Mouse (Mus musculus) midbrain, postnatal 0 days (tissue): ENCODE measurements around the gene Zfp148. TPM values are rescaled to one million over a fixed set of nuclear protein-coding genes. Genes with fewer than 3 reads are reported as not detected.

Source experiments
- ATAC-seq: fragments of 200-750 bp; cut with Nextera tagmentation; 2 replicates; pipeline ENCODE4 v1.8.0; 2017; ENCODE audit warnings: moderate number of reproducible peaks, mild to moderate bottlenecking, moderate TSS enrichment, moderate library complexity; ENCODE audit not compliant: low FRiP score
- DNase-seq: peaks from one replicate; pipeline ENCODE4 v3.0.0-alpha.2; 2015; ENCODE audit warnings: low spot score
- H3K27ac ChIP-seq: fragments of 300-500 bp; sonication (generic); 2 replicates; pipeline ENCODE4 v1.5.1; 2014; ENCODE audit warnings: low read depth, mild to moderate bottlenecking, low read length, mixed read lengths
- H3K27me3 ChIP-seq: fragments of 300-500 bp; sonication (generic); 2 replicates; pipeline ENCODE4 v1.6.1; 2014; ENCODE audit warnings: low read length, control low read depth, mixed read lengths; ENCODE audit not compliant: insufficient read depth
- H3K36me3 ChIP-seq: fragments of 300-500 bp; sonication (generic); 2 replicates; pipeline ENCODE4 v1.6.1; 2014; ENCODE audit warnings: low read length, control low read depth, mixed read lengths; ENCODE audit not compliant: insufficient read depth
- H3K4me1 ChIP-seq: fragments of 300-500 bp; sonication (generic); 2 replicates; pipeline ENCODE4 v1.6.1; 2014; ENCODE audit warnings: mild to moderate bottlenecking, control low read depth, antibody characterized with exemption, low read length, mixed read lengths; ENCODE audit not compliant: insufficient read depth
- H3K4me2 ChIP-seq: fragments of 300-500 bp; sonication (generic); 2 replicates; pipeline ENCODE4 v1.6.1; 2014; ENCODE audit warnings: low read depth, mild to moderate bottlenecking, low read length, mixed read lengths; ENCODE audit not compliant: poor library complexity, severe bottlenecking
- H3K4me3 ChIP-seq: fragments of 300-500 bp; sonication (generic); 2 replicates; pipeline ENCODE4 v1.5.1; 2014; ENCODE audit warnings: low read depth, mild to moderate bottlenecking, low read length, moderate library complexity
- H3K9ac ChIP-seq: fragments of 300-500 bp; sonication (generic); replicated peaks from 2 replicates; pipeline ENCODE4 v1.6.1; 2014; ENCODE audit warnings: mild to moderate bottlenecking, low read length, moderate library complexity, mixed read lengths; ENCODE audit not compliant: poor library complexity, severe bottlenecking
- H3K9me3 ChIP-seq: fragments of 300-500 bp; sonication (generic); 2 replicates; pipeline ENCODE4 v1.6.1; 2016; ENCODE audit warnings: low read length, control low read depth
- CTCF ChIP-seq: IDR thresholded peaks from 2 replicates; pipeline ENCODE4 v1.5.1; 2016; ENCODE audit warnings: antibody characterized with exemption, mild to moderate bottlenecking
- WGBS: fragments of 180-500 bp; shearing (Covaris S2); extraction: QIAGEN DNeasy Blood & Tissue Kit; methylation state at CpG from one replicate; pipeline ENCODE4 v1.1.7; 2014; 5-methylcytosine and 5-hydroxymethylcytosine counted together
- polyA plus RNA-seq: library from polyadenylated mRNA; unstranded; fragments of >200 nt; fragmentation: Nextera tagmentation; extraction: Ambion mirVana; gene quantifications from 2 replicates; pipeline ENCODE4 v1.2.1, GENCODE M21; 2015
- total RNA-seq: library from RNA; depleted of rRNA; stranded (reverse); fragments of >200 nt; gene quantifications from 2 replicates; pipeline ENCODE4 v1.2.3, GENCODE M21; 2014

Zfp148 gene
- total and polyA plus RNA-seq, 2 experiments from 2014 or later = 29.0 to 44.2 TPM

GRCm38 (mm10) chr16:33474381-33474780 lies 93.7 kb downstream of the Zfp148 start:
- 89% methylated on average over 6 of the region's 6 CpGs for WGBS
- no peaks in the 10 kb centered on the region for H3K27me3 ChIP-seq
- H3K9ac ChIP-seq = no peak overlapping the region
- no peak overlapping the region for H3K27ac ChIP-seq
- H3K4me2 ChIP-seq = no peak overlapping the region
- peaks cover 10% of the 10 kb centered on the region; the same call in 1 of the 2 replicates for H3K36me3 ChIP-seq
- DNase-seq (no peak), ATAC-seq (no peak)
- no peaks in the 10 kb centered on the region for H3K4me1 ChIP-seq
- no peak overlapping the region for H3K4me3 ChIP-seq
- H3K9me3 ChIP-seq = no peaks in the 10 kb centered on the region
- no peak for TF ChIP-seq CTCF

- H3K27me3 ChIP-seq = no peaks in the 10 kb centered on the region
- peaks cover 9% of the 10 kb centered on the region; the same call in 1 of the 2 replicates for H3K36me3 ChIP-seq
- H3K27ac ChIP-seq = no peak overlapping the region
- H3K9me3 ChIP-seq = no peaks in the 10 kb centered on the region
- no peak overlapping the region for H3K4me2 ChIP-seq
- DNase-seq = no peak
- no peak for ATAC-seq
- H3K9ac ChIP-seq = no peak overlapping the region
- no peak overlapping the region for H3K4me3 ChIP-seq
- TF ChIP-seq CTCF = no peak
- H3K4me1 ChIP-seq = no peaks in the 10 kb centered on the region
These were observed 99.3 kb downstream of the Zfp148 start for GRCm38 (mm10) chr16:33479926-33480325.

- Histone ChIP-seq H3K36me3 (peaks cover 5% of the 10 kb centered on the region; the same call in 1 of the 2 replicates), H3K27me3 (no peaks in the 10 kb centered on the region), H3K9me3 (no peaks in the 10 kb centered on the region), H3K9ac (no peak overlapping the region), H3K4me2 (no peak overlapping the region), H3K4me1 (no peaks in the 10 kb centered on the region), H3K27ac (no peak overlapping the region), H3K4me3 (no peak overlapping the region)
- ATAC-seq = no peak
- TF ChIP-seq CTCF = peak; percentile 52
- DNase-seq = no peak
- WGBS = 96% methylated on average over 2 of the region's 2 CpGs
These were observed 100.5 kb downstream of the Zfp148 start for GRCm38 (mm10) chr16:33481148-33481547.

GRCm38 (mm10) chr16:33482309-33482708 lies 101.7 kb downstream of the Zfp148 start:
- Histone ChIP-seq H3K4me1 (no peaks in the 10 kb centered on the region), H3K4me3 (no peak overlapping the region), H3K27me3 (no peaks in the 10 kb centered on the region), H3K27ac (no peak overlapping the region), H3K36me3 (peaks cover 4% of the 10 kb centered on the region; the same call in 1 of the 2 replicates), H3K9me3 (no peaks in the 10 kb centered on the region), H3K4me2 (no peak overlapping the region), H3K9ac (no peak overlapping the region)
- TF ChIP-seq CTCF = no peak
- ATAC-seq (no peak), DNase-seq (no peak)
- 96% methylated on average over 3 of the region's 3 CpGs for WGBS

- H3K27me3 ChIP-seq = no peaks in the 10 kb centered on the region
- no peak overlapping the region for H3K4me2 ChIP-seq
- H3K9me3 ChIP-seq = no peaks in the 10 kb centered on the region
- H3K4me1 ChIP-seq = no peaks in the 10 kb centered on the region
- H3K4me3 ChIP-seq = no peak overlapping the region
- H3K9ac ChIP-seq = no peak overlapping the region
- no peak overlapping the region for H3K27ac ChIP-seq
- TF ChIP-seq CTCF = no peak
- DNase-seq (no peak), ATAC-seq (no peak)
- peaks cover 7% of the 10 kb centered on the region; the same call in 1 of the 2 replicates for H3K36me3 ChIP-seq
- WGBS = 61% methylated on average over 4 of the region's 4 CpGs
These were observed 107.1 kb downstream of the Zfp148 start for GRCm38 (mm10) chr16:33487709-33488108.

- H3K36me3 ChIP-seq = peaks cover 7% of the 10 kb centered on the region
- 85% methylated on average over 4 of the region's 4 CpGs for WGBS
These were observed 113.7 kb downstream of the Zfp148 start for GRCm38 (mm10) chr16:33494374-33494773.

More at GRCm38 (mm10) chr16:33494374-33494773, 113.7 kb downstream of the Zfp148 start:
- DNase-seq = no peak
- no peaks in the 10 kb centered on the region for H3K27me3 ChIP-seq
- H3K9ac ChIP-seq = no peak overlapping the region
- H3K4me1 ChIP-seq = no peaks in the 10 kb centered on the region
- H3K4me2 ChIP-seq = no peak overlapping the region
- ATAC-seq = no peak
- no peak for TF ChIP-seq CTCF
- H3K4me3 ChIP-seq = no peak overlapping the region
- H3K27ac ChIP-seq = no peak overlapping the region
- H3K9me3 ChIP-seq = no peaks in the 10 kb centered on the region
